Mouse (Mus musculus) lung, postnatal 0 days (tissue): ENCODE data around the gene Gm38655. TPM values are rescaled to one million over a fixed set of nuclear protein-coding genes. Genes with fewer than 3 reads are reported as not detected.
"Not testable (repeated sequence)": the region's sequence is repeated elsewhere in the genome, so short reads cannot be mapped to it uniquely, and the experiment has no call there.

Experiments used
- ATAC-seq: fragments of 200-750 bp; cut with Nextera tagmentation; 2 replicates; pipeline ENCODE4 v1.8.0; 2017; ENCODE audit warnings: moderate library complexity
- DNase-seq: peaks from one replicate; pipeline ENCODE4 v3.0.0-alpha.2; 2016; ENCODE audit warnings: low spot score
- H3K27ac ChIP-seq: fragments of 300-500 bp; sonication (generic); 2 replicates; pipeline ENCODE4 v1.5.1; 2014; ENCODE audit warnings: antibody characterized with exemption, mild to moderate bottlenecking, low read length, mixed read lengths
- H3K27me3 ChIP-seq: fragments of 300-500 bp; sonication (generic); replicated peaks from 2 replicates; pipeline ENCODE4 v1.6.1; 2014; ENCODE audit warnings: low read length, mixed read lengths; ENCODE audit not compliant: insufficient read depth
- H3K36me3 ChIP-seq: fragments of 300-500 bp; sonication (generic); 2 replicates; pipeline ENCODE4 v1.6.1; 2014; ENCODE audit warnings: low read length, mixed read lengths; ENCODE audit not compliant: insufficient read depth
- H3K4me1 ChIP-seq: fragments of 300-500 bp; sonication (generic); 2 replicates; pipeline ENCODE4 v1.6.1; 2014; ENCODE audit warnings: antibody characterized with exemption, low read depth, low read length, mixed read lengths; ENCODE audit not compliant: insufficient read depth
- H3K4me2 ChIP-seq: fragments of 300-500 bp; sonication (generic); replicated peaks from 2 replicates; pipeline ENCODE4 v1.6.1; 2014; ENCODE audit warnings: low read depth, mild to moderate bottlenecking, low read length, moderate library complexity, mixed read lengths
- H3K4me3 ChIP-seq: fragments of 300-500 bp; sonication (generic); 2 replicates; pipeline ENCODE4 v1.5.1; 2014; ENCODE audit warnings: low read depth, low read length
- H3K9ac ChIP-seq: fragments of 300-500 bp; sonication (generic); replicated peaks from 2 replicates; pipeline ENCODE4 v1.6.1; 2014; ENCODE audit warnings: low read depth, mild to moderate bottlenecking
- H3K9me3 ChIP-seq: fragments of 300-500 bp; sonication (generic); 2 replicates; pipeline ENCODE4 v1.6.1; 2016; ENCODE audit warnings: low read length, mixed read lengths
- CTCF ChIP-seq: IDR thresholded peaks from 2 replicates; pipeline ENCODE4 v1.5.1; 2016; ENCODE audit warnings: antibody characterized with exemption, mild to moderate bottlenecking
- EP300 ChIP-seq: IDR thresholded peaks from 2 replicates; pipeline ENCODE4 v1.6.1; 2016; ENCODE audit warnings: antibody characterized with exemption, mild to moderate bottlenecking, control low read depth
- WGBS: fragments of 180-500 bp; shearing (Covaris S2); extraction: QIAGEN DNeasy Blood & Tissue Kit; methylation state at CpG from one replicate; pipeline ENCODE4 v1.1.7; 2014; 5-methylcytosine and 5-hydroxymethylcytosine counted together
- polyA plus RNA-seq: library from polyadenylated mRNA; unstranded; fragments of >200 nt; fragmentation: Nextera tagmentation; extraction: Ambion mirVana; gene quantifications from 2 replicates; pipeline ENCODE4 v1.2.1, GENCODE M21; 2015

Gm38655 gene
- polyA plus RNA-seq, 1 experiment from 2014 or later: 6.4 TPM

DNA sequence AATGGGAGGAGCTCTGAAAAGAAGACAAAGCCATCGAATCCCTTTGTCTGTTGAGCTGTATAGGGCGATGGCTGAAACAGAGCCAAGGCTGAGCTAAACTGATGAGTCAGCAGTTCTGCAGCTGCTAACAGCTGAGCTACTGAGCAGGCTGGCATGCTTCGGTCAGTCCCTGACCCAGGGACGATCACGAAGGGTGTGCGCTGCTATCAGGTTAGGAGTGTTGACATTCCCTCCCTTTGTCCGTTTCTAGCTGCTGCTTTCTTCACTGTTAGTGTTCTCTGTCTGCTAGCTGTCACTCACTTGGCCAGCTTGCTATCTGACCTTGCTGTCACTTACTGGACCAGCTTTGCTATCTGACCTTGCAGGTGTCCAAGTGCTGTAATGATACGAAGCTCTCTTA is 48.2 kb downstream of the Gm38655 start:
- no peak for DNase-seq
- 28% methylated on average over 8 of the region's 8 CpGs for WGBS
- no peaks in the 10 kb centered on the region for H3K4me1 ChIP-seq

DNA sequence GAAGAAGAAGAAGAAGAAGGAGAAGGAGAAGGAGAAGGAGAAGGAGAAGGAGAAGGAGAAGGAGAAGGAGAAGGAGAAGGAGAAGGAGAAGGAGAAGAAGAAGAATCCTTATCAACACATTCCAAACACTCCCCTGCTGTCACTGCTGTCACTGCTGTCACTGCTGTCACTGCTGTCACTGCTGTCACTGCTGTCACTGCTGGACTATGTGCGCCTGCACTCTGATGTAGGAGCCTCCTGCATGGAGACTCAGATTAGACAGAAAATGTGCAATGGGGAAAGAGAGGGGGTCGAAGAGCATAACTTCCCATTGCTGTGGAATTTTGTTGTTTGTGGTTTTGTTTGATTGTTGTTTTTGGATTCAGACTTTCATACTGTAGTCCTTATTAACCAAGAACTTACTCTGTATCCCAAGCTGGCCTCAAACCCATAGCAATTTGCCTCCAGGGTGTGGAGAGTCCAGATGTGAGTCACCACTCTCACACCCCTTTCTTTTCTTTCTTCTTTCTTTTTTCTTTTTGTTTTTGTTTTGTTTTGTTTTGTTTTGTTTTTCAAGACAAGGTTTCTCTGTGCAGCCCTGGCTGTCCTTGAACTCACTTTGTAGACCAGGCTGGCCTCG is 49.7 kb downstream of the Gm38655 start:
- 58% methylated on average over 3 of the region's 3 CpGs for WGBS
- not testable (repeated sequence) for H3K9ac ChIP-seq, H3K27ac ChIP-seq, H3K27me3 ChIP-seq, ATAC-seq, H3K9me3 ChIP-seq, DNase-seq, H3K4me3 ChIP-seq, H3K4me1 ChIP-seq, H3K36me3 ChIP-seq, H3K4me2 ChIP-seq

More for the DNA sequence above, 48.2 kb downstream of the Gm38655 start:
- no peak overlapping the region for H3K27ac ChIP-seq
- H3K4me2 ChIP-seq: no peak overlapping the region
- H3K36me3 ChIP-seq: no peaks in the 10 kb centered on the region
- no peak overlapping the region for H3K9ac ChIP-seq
- H3K4me3 ChIP-seq: no peak overlapping the region
- peak; percentile 30; the same call in 1 of the 2 replicates for ATAC-seq
- no peak for TF ChIP-seq EP300
- no peaks in the 10 kb centered on the region for H3K9me3 ChIP-seq
- no peaks in the 10 kb centered on the region for H3K27me3 ChIP-seq

DNA sequence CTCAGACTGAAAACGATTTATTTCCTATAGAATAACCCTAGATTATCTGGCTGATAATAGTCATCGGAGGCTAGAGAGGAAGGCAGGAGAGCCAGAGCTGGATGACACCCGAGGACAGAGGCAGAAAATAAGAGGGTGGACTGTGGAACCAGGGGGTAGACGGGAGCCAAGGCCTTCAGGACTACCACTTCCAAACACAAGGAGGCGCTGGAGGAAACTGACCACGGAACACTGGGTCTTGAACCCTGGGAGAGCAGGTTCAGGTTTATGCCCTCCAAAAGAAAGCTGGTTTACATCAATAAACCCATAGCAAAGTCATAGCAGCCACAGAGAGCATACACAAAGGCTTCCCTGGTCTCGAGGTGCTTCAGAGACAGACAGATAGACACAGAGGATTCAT is 51.3 kb downstream of the Gm38655 start:
- no peaks in the 10 kb centered on the region for H3K36me3 ChIP-seq
- no peak overlapping the region for H3K9ac ChIP-seq
- H3K27ac ChIP-seq: no peak overlapping the region
- no peaks in the 10 kb centered on the region for H3K4me1 ChIP-seq
- no peaks in the 10 kb centered on the region for H3K9me3 ChIP-seq
- TF ChIP-seq EP300 (no peak), CTCF (peak; percentile 63)
- DNase-seq: no peak
- 23% methylated on average over 7 of the region's 7 CpGs for WGBS
- H3K27me3 ChIP-seq: no peaks in the 10 kb centered on the region
- no peak overlapping the region for H3K4me2 ChIP-seq
- ATAC-seq: no peak
- no peak overlapping the region for H3K4me3 ChIP-seq

Other genes starting within 250 kb of the Gm38655 start
- gene Mapk8ip3, start 238.5 kb downstream of the Gm38655 start, polyA plus RNA-seq: 9.7 and 11.1 TPM in 2 replicates
- gene Jpt2, start 214.8 kb downstream of the Gm38655 start, polyA plus RNA-seq: 21.9 and 27.1 TPM in 2 replicates
- gene Cramp1l, start 159.7 kb downstream of the Gm38655 start, polyA plus RNA-seq: 3.3 TPM in 2 replicates
- gene Ift140, start 159.4 kb downstream of the Gm38655 start, polyA plus RNA-seq: 6.8 and 7.9 TPM in 2 replicates
- gene Tmem204, start 91.9 kb downstream of the Gm38655 start, polyA plus RNA-seq: 186 and 218 TPM in 2 replicates
- gene Telo2, start 59.5 kb downstream of the Gm38655 start, polyA plus RNA-seq: 13.7 and 13.9 TPM in 2 replicates
- 0.25 and 0.32 TPM in 2 replicates for gene Ptx4, start 54.7 kb downstream of the Gm38655 start, polyA plus RNA-seq
- gene Clcn7, start 42.1 kb downstream of the Gm38655 start, polyA plus RNA-seq: 18.0 and 19.2 TPM in 2 replicates
- gene Ccdc154, start 13.0 kb downstream of the Gm38655 start, polyA plus RNA-seq: 0.51 and 0.77 TPM in 2 replicates
- 18.5 and 19.5 TPM in 2 replicates for gene BC003965, start 9.1 kb upstream of the Gm38655 start, polyA plus RNA-seq
- gene Unkl, start 12.9 kb upstream of the Gm38655 start, polyA plus RNA-seq: 7.0 and 7.8 TPM in 2 replicates
- 68.3 and 74.5 TPM in 2 replicates for gene Gnptg, start 64.7 kb upstream of the Gm38655 start, polyA plus RNA-seq
- gene Tsr3, start 64.7 kb upstream of the Gm38655 start, polyA plus RNA-seq: 33.0 and 37.2 TPM in 2 replicates
- gene Baiap3, start 80.9 kb upstream of the Gm38655 start, polyA plus RNA-seq: 2.6 and 2.8 TPM in 2 replicates
- gene Ube2i, start 99.2 kb upstream of the Gm38655 start, polyA plus RNA-seq: 456 and 477 TPM in 2 replicates
- gene Prss34, start 122.9 kb upstream of the Gm38655 start, polyA plus RNA-seq: 2.9 and 3.5 TPM in 2 replicates
- gene Prss28, start 133.2 kb upstream of the Gm38655 start, polyA plus RNA-seq: not detected in 2 replicates
- not detected in 2 replicates for gene Prss29, start 143.2 kb upstream of the Gm38655 start, polyA plus RNA-seq
- gene Tpsab1, start 170.1 kb upstream of the Gm38655 start, polyA plus RNA-seq: 0.57 and 0.61 TPM in 2 replicates
- gene Tpsb2, start 190.8 kb upstream of the Gm38655 start, polyA plus RNA-seq: 11.4 and 15.3 TPM in 2 replicates
- 0.17 and 0.18 TPM in 2 replicates for gene Tpsg1, start 193.8 kb upstream of the Gm38655 start, polyA plus RNA-seq